Mouse (Mus musculus): ENCODE measurements around the gene Hspb1. TPM values are rescaled to one million over a fixed set of nuclear protein-coding genes. Genes with fewer than 3 reads are reported as not detected.

Gene Hspb1
- polyA plus RNA-seq, 1 experiment from 2014 or later: 27.3 TPM

GRCm38 (mm10) chr5:135932359-135932758 is 44.6 kb downstream of the Hspb1 start:
- ATAC-seq (replicated peaks; ENCODE audit: insufficient number of reproducible peaks, low FRiP score, low TSS enrichment, low read depth) (no peak), DNase-seq (ENCODE audit: low spot score) (no peak)
- no peak overlapping the region for H3K4me3 ChIP-seq (ENCODE audit: low read depth, low read length)
- no peak overlapping the region for H3K9ac ChIP-seq (replicated peaks; ENCODE audit: low read length)
- 87% methylated on average over 2 of the region's 2 CpGs for WGBS
- H3K9me3 ChIP-seq (replicated peaks; ENCODE audit: control insufficient read depth, low read length): no peaks in the 10 kb centered on the region
- H3K27me3 ChIP-seq (ENCODE audit: control insufficient read depth, insufficient read depth, low read length): no peaks in the 10 kb centered on the region
- H3K4me1 ChIP-seq (ENCODE audit: control insufficient read depth, insufficient read depth, low read length): no peaks in the 10 kb centered on the region
- H3K27ac ChIP-seq (replicated peaks; ENCODE audit: low read depth, low read length): no peak overlapping the region
- H3K36me3 ChIP-seq (replicated peaks; ENCODE audit: control insufficient read depth, insufficient read depth, low read depth, low read length): no peaks in the 10 kb centered on the region; the same call in none of the 2 replicates
- H3K4me2 ChIP-seq (ENCODE audit: low read depth, low read length): 0 out of 2 replicates have a peak overlapping the region, but pooled peaks have one; percentile 1

- Histone ChIP-seq H3K27me3 (ENCODE audit: control insufficient read depth, insufficient read depth, low read length) (no peaks in the 10 kb centered on the region), H3K4me1 (ENCODE audit: control insufficient read depth, insufficient read depth, low read length) (no peaks in the 10 kb centered on the region), H3K4me3 (ENCODE audit: low read depth, low read length) (peak overlapping the region; percentile 92), H3K36me3 (replicated peaks; ENCODE audit: control insufficient read depth, insufficient read depth, low read depth, low read length) (no peaks in the 10 kb centered on the region; the same call in 1 of the 2 replicates), H3K9ac (replicated peaks; ENCODE audit: low read length) (peak overlapping the region; percentile 92), H3K9me3 (replicated peaks; ENCODE audit: control insufficient read depth, low read length) (no peaks in the 10 kb centered on the region), H3K4me2 (ENCODE audit: low read depth, low read length) (peak overlapping the region; percentile 38), H3K27ac (replicated peaks; ENCODE audit: low read depth, low read length) (no peak overlapping the region; the same call in 1 of the 2 replicates)
- DNase-seq (ENCODE audit: low spot score) (peak; percentile 15), ATAC-seq (replicated peaks; ENCODE audit: insufficient number of reproducible peaks, low FRiP score, low TSS enrichment, low read depth) (no peak)
- 15% methylated on average over 12 of the region's 12 CpGs for WGBS
Measured at GRCm38 (mm10) chr5:135933222-135933899, 45.6 kb downstream of the Hspb1 start.

- under 1% methylated on average over 35 of the region's 35 CpGs for WGBS
- DNase-seq (ENCODE audit: low spot score) (peak; percentile 76), ATAC-seq (replicated peaks; ENCODE audit: insufficient number of reproducible peaks, low FRiP score, low TSS enrichment, low read depth) (peak; percentile 78)
- Histone ChIP-seq H3K4me2 (ENCODE audit: low read depth, low read length) (peak overlapping the region; percentile 38), H3K27ac (replicated peaks; ENCODE audit: low read depth, low read length) (peak overlapping the region; percentile 93), H3K4me3 (ENCODE audit: low read depth, low read length) (peak overlapping the region; percentile 92), H3K4me1 (ENCODE audit: control insufficient read depth, insufficient read depth, low read length) (no peaks in the 10 kb centered on the region), H3K27me3 (ENCODE audit: control insufficient read depth, insufficient read depth, low read length) (no peaks in the 10 kb centered on the region), H3K9ac (replicated peaks; ENCODE audit: low read length) (peak overlapping the region; percentile 92), H3K9me3 (replicated peaks; ENCODE audit: control insufficient read depth, low read length) (no peaks in the 10 kb centered on the region), H3K36me3 (replicated peaks; ENCODE audit: control insufficient read depth, insufficient read depth, low read depth, low read length) (no peaks in the 10 kb centered on the region; the same call in 1 of the 2 replicates)
Measured at GRCm38 (mm10) chr5:135933900-135934441, 46.3 kb downstream of the Hspb1 start.

GRCm38 (mm10) chr5:135934481-135935175 is 46.9 kb downstream of the Hspb1 start, which contains the start of gene Ywhag:
Gene Ywhag (minus strand): TSS chr5:135934616.
- Histone ChIP-seq H3K9ac (replicated peaks; ENCODE audit: low read length) (peak within 1 kb of the TSS; percentile 92), H3K9me3 (replicated peaks; ENCODE audit: control insufficient read depth, low read length) (no peaks in the 10 kb centered on the region), H3K27ac (replicated peaks; ENCODE audit: low read depth, low read length) (peak within 1 kb of the TSS; percentile 93), H3K4me1 (ENCODE audit: control insufficient read depth, insufficient read depth, low read length) (no peaks in the 10 kb centered on the region), H3K4me2 (ENCODE audit: low read depth, low read length) (peak within 1 kb of the TSS; percentile 38), H3K4me3 (ENCODE audit: low read depth, low read length) (peak within 1 kb of the TSS; percentile 92), H3K36me3 (replicated peaks; ENCODE audit: control insufficient read depth, insufficient read depth, low read depth, low read length) (no peaks in the 10 kb centered on the region; the same call in 1 of the 2 replicates), H3K27me3 (ENCODE audit: control insufficient read depth, insufficient read depth, low read length) (no peaks in the 10 kb centered on the region)
- DNase-seq (ENCODE audit: low spot score): peak; percentile 98
- ATAC-seq (replicated peaks; ENCODE audit: insufficient number of reproducible peaks, low FRiP score, low TSS enrichment, low read depth): peak; percentile 95
- WGBS: 1% methylated on average over 47 of the region's 48 CpGs

- Histone ChIP-seq H3K27ac (replicated peaks; ENCODE audit: low read depth, low read length) (no peak overlapping the region; the same call in 1 of the 2 replicates), H3K36me3 (replicated peaks; ENCODE audit: control insufficient read depth, insufficient read depth, low read depth, low read length) (no peaks in the 10 kb centered on the region; the same call in 1 of the 2 replicates), H3K9me3 (replicated peaks; ENCODE audit: control insufficient read depth, low read length) (no peaks in the 10 kb centered on the region), H3K27me3 (ENCODE audit: control insufficient read depth, insufficient read depth, low read length) (no peaks in the 10 kb centered on the region), H3K4me1 (ENCODE audit: control insufficient read depth, insufficient read depth, low read length) (no peaks in the 10 kb centered on the region), H3K9ac (replicated peaks; ENCODE audit: low read length) (no peak overlapping the region), H3K4me3 (ENCODE audit: low read depth, low read length) (no peak overlapping the region), H3K4me2 (ENCODE audit: low read depth, low read length) (no peak overlapping the region)
- whole genome bisulfite sequencing: 52% methylated on average over 7 of the region's 7 CpGs
- DNase-seq (ENCODE audit: low spot score): no peak
- peak; percentile 57; the same call in 1 of the 2 replicates for ATAC-seq (replicated peaks; ENCODE audit: insufficient number of reproducible peaks, low FRiP score, low TSS enrichment, low read depth)
Measured at GRCm38 (mm10) chr5:135935176-135935523, 47.4 kb downstream of the Hspb1 start.

GRCm38 (mm10) chr5:135935641-135936190 is 48.0 kb downstream of the Hspb1 start:
- Histone ChIP-seq H3K9ac (replicated peaks; ENCODE audit: low read length) (no peak overlapping the region), H3K9me3 (replicated peaks; ENCODE audit: control insufficient read depth, low read length) (no peaks in the 10 kb centered on the region), H3K4me2 (ENCODE audit: low read depth, low read length) (no peak overlapping the region), H3K36me3 (replicated peaks; ENCODE audit: control insufficient read depth, insufficient read depth, low read depth, low read length) (no peaks in the 10 kb centered on the region; the same call in 1 of the 2 replicates), H3K27me3 (ENCODE audit: control insufficient read depth, insufficient read depth, low read length) (no peaks in the 10 kb centered on the region), H3K4me1 (ENCODE audit: control insufficient read depth, insufficient read depth, low read length) (no peaks in the 10 kb centered on the region), H3K4me3 (ENCODE audit: low read depth, low read length) (no peak overlapping the region), H3K27ac (replicated peaks; ENCODE audit: low read depth, low read length) (no peak overlapping the region)
- DNase-seq (ENCODE audit: low spot score) (no peak), ATAC-seq (replicated peaks; ENCODE audit: insufficient number of reproducible peaks, low FRiP score, low TSS enrichment, low read depth) (no peak)
- WGBS: 76% methylated on average over 6 of the region's 6 CpGs

Measured in embryonic facial prominence, embryonic 11.5 days (tissue).